Mouse (Mus musculus): ENCODE results near the gene Trim11.

The Trim11 gene

GRCm38 (mm10) chr11:58981541-58982447 is 3.9 kb downstream of the Trim11 start:
- DNase-seq (ENCODE audit: low read depth): no peak

GRCm38 (mm10) chr11:58982471-58983097 is 4.7 kb downstream of the Trim11 start:
- no peak for DNase-seq (ENCODE audit: low read depth)

GRCm38 (mm10) chr11:58983691-58984341 is 5.9 kb downstream of the Trim11 start:
- no peak for DNase-seq (ENCODE audit: low read depth)

GRCm38 (mm10) chr11:58984657-58985056 is 6.8 kb downstream of the Trim11 start:
- no peak for DNase-seq (ENCODE audit: low read depth)

- DNase-seq (ENCODE audit: low read depth): no peak
These were observed 7.5 kb downstream of the Trim11 start for GRCm38 (mm10) chr11:58985299-58985917.

- DNase-seq (ENCODE audit: low read depth): no peak
These were observed 11.3 kb downstream of the Trim11 start for GRCm38 (mm10) chr11:58989166-58989565.

- no peak for DNase-seq (ENCODE audit: low read depth)
These were observed 12.2 kb downstream of the Trim11 start for GRCm38 (mm10) chr11:58990141-58990540.

- no peak for DNase-seq (ENCODE audit: low read depth)
These were observed 12.9 kb downstream of the Trim11 start for GRCm38 (mm10) chr11:58990794-58991193.

- no peak for DNase-seq (ENCODE audit: low read depth)
These were observed 14.0 kb downstream of the Trim11 start for GRCm38 (mm10) chr11:58991911-58992310.

- no peak for DNase-seq (ENCODE audit: low read depth)
These were observed 15.3 kb downstream of the Trim11 start for GRCm38 (mm10) chr11:58993091-58993670.

- DNase-seq (ENCODE audit: low read depth): no peak
These were observed 16.5 kb downstream of the Trim11 start for GRCm38 (mm10) chr11:58994337-58994826.

GRCm38 (mm10) chr11:58995061-58995806 is 17.3 kb downstream of the Trim11 start:
- no peak for DNase-seq (ENCODE audit: low read depth)

GRCm38 (mm10) chr11:58995807-58996370 is 18.0 kb downstream of the Trim11 start:
- DNase-seq (ENCODE audit: low read depth): no peak

- DNase-seq (ENCODE audit: low read depth): no peak
These were observed 19.6 kb downstream of the Trim11 start for GRCm38 (mm10) chr11:58997541-58997940.

GRCm38 (mm10) chr11:58999158-58999557 is 21.3 kb downstream of the Trim11 start:
- DNase-seq (ENCODE audit: low read depth): no peak

GRCm38 (mm10) chr11:58999830-59000229 is 21.9 kb downstream of the Trim11 start:
- no peak for DNase-seq (ENCODE audit: low read depth)

- DNase-seq (ENCODE audit: low read depth): no peak
These were observed 22.7 kb downstream of the Trim11 start for GRCm38 (mm10) chr11:59000635-59001034.

- no peak for DNase-seq (ENCODE audit: low read depth)
These were observed 24.6 kb downstream of the Trim11 start for GRCm38 (mm10) chr11:59002327-59003079.

GRCm38 (mm10) chr11:59015052-59015451 is 37.2 kb downstream of the Trim11 start:
- no peak for DNase-seq (ENCODE audit: low read depth)

- DNase-seq (ENCODE audit: low read depth): no peak
These were observed 48.5 kb downstream of the Trim11 start for GRCm38 (mm10) chr11:59026411-59026810.
